Mouse (Mus musculus) CD4-positive, CD25-positive, alpha-beta regulatory T cell, adult 4 months (primary cell): Measurements from ENCODE around the gene Apoc1. TPM values are rescaled to one million over a fixed set of nuclear protein-coding genes. Genes with fewer than 3 reads are reported as not detected.
"Not testable (repeated sequence)": the region's sequence is repeated elsewhere in the genome, so short reads cannot be mapped to it uniquely, and the experiment has no call there.

ENCODE experiments used
- ATAC-seq: one replicate; pipeline ENCODE4 v1.8.0; 2017
- polyA plus RNA-seq, 2 experiments: library from polyadenylated mRNA; unstranded; fragments of 100-300 nt; shearing (Covaris generic); gene quantifications; one replicate each; pipeline ENCODE4 v1.2.1; 2017

Gene Apoc1
- polyA plus RNA-seq, 2 experiments from 2014 or later: not detected

DNA sequence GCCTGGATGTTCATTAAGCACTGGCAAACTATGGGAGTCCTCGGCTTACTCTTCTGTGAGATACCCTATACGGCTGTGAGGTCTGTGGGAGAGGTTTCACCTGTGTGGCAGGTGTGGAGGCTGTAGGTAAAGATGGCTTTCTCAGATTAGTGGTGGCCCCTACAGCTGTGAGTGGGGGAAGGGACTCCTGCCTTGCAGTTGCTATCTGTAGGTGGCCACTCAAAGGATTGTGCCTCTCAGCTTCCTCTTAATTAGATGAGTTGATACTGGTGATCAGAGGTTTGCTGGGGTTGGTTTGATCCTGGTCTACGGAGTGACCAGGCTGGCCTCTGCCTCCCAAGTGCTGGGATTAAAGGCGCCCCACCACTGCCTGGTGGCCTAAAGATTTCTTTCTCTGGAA, 12.0 kb upstream of the Apoc1 start:
- ATAC-seq: no peak

- no peak for ATAC-seq
Measured at GRCm38 (mm10) chr7:19702859-19703555, 10.5 kb upstream of the Apoc1 start.

- ATAC-seq: no peak
Measured at GRCm38 (mm10) chr7:19701069-19701761, 8.8 kb upstream of the Apoc1 start.

GRCm38 (mm10) chr7:19700299-19701068, 8.0 kb upstream of the Apoc1 start:
- no peak for ATAC-seq

- no peak for ATAC-seq
Measured at GRCm38 (mm10) chr7:19699827-19700148, 7.3 kb upstream of the Apoc1 start.

- no peak for ATAC-seq
Measured at GRCm38 (mm10) chr7:19698907-19699826, 6.7 kb upstream of the Apoc1 start, which contains the start of gene Apoe. TSS of gene Apoe (minus strand) at chr7:19699188.

DNA sequence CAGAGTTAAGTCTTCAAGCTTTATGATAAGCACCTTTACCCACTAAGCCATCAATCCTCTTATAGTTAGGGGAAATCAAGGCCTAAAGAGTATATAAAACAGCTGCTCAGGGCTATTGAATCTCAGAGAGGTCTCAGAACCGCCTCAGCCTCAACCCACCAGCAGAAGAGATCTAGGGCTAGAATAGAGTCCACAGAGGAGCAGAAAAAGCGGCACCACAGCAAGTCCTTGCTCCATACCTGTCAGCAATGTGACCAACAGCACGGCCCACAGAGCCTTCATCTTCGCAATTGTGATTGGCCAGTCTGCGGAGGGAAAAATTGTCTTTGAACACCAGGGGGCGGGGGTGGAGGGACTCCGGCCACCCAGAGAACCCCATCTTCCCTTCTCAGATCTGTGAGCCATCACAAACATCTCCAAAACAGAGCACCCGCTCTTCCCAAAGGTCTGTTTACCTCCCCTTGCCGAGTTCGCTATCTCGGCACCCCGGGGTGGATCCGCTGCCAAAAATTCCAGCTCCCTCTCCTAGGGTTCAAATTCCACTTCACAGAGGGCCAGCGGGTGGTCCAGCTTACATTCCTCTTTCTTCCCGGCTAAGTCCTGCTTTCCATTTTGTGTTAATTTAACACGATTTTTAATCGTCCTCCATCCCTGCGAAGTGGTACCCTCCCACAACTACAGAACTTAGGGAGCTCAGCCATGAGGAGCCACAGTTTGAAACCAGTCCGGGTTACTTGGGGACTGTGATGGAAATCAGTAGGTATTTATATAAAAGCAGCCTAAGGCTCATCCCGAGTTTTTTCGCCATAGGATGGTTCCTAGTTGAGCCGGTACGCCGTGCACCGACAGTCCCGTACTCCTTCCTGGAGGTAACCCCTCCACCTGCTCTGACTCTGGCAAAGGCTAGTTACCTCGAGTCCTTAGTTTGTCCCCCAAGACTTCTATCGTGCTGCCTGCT, 5.8 kb upstream of the Apoc1 start:
- no peak for ATAC-seq

DNA sequence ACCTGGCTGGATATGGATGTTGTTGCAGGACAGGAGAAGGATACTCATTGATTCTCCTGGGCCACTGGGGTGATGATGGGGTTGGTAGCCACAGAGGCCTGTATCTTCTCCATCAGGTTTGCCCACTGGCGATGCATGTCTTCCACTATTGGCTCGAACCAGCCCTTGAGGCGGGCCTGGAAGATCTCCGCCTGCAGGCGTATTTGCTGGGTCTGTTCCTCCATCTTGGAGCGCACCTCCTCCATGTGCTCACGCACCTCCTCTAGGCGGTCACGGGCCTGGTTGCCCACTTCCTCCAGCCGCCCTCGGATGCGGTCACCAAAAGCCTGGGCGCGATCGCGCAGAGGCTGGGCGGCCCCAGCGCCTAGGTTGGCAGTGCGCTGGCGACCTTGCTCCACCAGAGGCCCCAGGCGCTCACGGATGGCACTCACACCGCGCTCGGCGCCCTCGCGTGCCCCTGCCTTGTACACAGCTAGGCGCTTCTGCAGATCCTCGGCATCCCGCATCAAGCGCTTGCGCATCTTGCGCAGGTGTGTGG, 3.9 kb upstream of the Apoc1 start:
- ATAC-seq: no peak

GRCm38 (mm10) chr7:19695881-19696280, 3.4 kb upstream of the Apoc1 start:
- no peak for ATAC-seq

GRCm38 (mm10) chr7:19695213-19695594, 2.7 kb upstream of the Apoc1 start:
- no peak for ATAC-seq

GRCm38 (mm10) chr7:19694336-19695212, 2.1 kb upstream of the Apoc1 start:
- no peak for ATAC-seq

- ATAC-seq: no peak
Measured at GRCm38 (mm10) chr7:19693421-19693820, 961 bp upstream of the Apoc1 start.

DNA sequence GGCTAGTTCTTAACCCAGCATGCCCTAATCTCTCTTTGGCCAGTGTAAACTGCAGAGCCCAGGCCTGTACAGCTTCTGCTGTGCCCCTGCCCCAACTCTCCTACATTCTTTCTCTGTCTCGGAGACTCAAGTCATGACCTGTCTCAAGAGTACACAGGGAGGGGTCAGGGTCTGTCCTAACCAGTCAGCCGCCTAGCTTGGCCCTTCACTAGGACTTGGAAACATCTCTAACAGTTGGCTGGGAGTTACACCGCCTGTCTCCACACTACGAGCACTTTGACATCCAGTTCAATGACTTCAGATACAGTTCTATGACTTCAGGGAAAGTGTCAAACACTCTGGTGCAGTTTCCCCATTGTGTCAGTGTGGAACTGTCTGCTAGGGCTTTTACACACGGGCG, 1.0 kb downstream of the Apoc1 start:
- ATAC-seq: no peak

- no peak for ATAC-seq
Measured at GRCm38 (mm10) chr7:19690845-19691244, 1.6 kb downstream of the Apoc1 start.

- ATAC-seq: no peak
Measured at GRCm38 (mm10) chr7:19688611-19689010, 3.8 kb downstream of the Apoc1 start.

DNA sequence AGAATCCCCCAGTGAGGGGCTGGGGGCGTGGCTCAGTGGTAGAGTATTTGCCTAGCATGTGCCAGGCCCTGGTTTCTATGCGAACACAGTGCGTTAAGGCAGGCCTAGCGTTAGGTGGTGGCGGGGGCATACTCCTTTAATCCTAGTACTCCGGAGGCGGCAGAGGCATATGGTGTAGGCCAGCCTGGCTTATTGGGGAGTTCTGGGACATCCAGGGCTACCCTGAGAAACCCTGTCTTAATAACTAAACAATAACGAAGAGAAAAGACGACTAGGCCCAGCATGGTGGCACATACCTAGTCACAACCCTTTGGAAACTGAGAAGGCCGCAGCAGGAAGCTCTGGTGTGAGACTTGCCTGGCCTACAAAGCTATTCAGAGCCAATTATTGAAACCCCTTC, 4.4 kb downstream of the Apoc1 start:
- no peak for ATAC-seq

- ATAC-seq: not testable (repeated sequence)
Measured at GRCm38 (mm10) chr7:19686927-19687583, 5.4 kb downstream of the Apoc1 start.

DNA sequence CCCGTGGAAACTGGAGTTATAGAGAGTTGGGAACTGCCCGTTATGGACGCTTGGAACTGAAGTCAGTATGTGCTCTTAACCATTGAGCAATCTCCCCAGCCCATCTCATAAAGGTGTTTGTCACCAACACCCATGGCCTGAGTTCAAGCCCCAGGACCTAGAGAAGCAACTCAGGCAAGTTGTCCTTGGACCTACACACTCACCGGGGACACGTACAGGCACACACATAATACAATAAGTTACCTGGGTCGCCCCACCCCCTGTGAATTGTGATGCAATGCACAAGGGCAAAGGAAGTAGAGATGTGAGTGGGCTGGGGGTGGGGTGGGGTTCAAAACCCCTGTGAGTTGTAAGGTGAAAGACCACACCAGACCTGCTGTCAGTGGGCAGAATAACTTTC, 5.9 kb downstream of the Apoc1 start:
- ATAC-seq: no peak

DNA sequence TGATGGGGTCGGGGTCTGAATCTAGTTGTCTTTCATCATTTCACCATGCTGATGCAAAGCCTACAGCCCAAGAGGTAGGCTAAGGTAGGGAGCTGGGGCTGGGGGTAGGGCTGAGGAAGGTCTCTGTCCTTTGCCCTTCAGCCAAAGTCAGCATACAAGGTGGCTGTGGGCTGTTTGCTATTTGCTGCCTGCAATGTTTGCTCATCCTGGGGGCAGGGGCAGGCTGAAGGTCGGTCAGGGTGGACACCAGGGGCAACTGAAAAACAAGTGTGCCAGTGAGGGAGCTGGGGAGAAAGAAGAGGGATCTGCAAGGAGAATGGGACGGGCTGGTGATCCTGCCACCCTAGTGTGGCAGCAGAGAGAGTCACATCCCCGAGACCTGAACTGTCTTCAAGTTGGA, 7.1 kb downstream of the Apoc1 start:
- no peak for ATAC-seq
